14 mouse cellular contexts compared by ENCODE assay signal in the genomic region with DNA sequence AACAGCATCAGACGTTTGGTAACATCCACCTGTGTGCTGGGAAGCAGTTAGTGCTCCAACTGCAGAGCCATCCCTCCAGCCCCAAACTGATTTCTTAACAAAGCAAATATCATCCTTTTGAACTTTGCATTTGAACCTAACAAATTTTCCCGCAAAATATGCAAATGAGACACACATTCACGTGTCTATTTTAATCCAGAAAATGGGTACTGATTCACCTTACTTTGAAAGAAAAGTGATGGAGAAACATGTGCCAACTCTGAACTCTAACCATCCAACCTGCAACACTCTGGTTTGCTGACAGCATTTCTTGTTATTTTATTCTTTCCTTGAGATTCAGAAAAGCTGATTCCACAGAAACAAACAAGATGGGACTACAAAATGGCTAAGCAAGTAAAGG. TPM values are rescaled to one million over a fixed set of nuclear protein-coding genes. Genes with fewer than 3 reads are reported as not detected.
DNase-seq lines count a peak whose midpoint lies in the region; ATAC-seq lines count a peak whose summit lies in the region.
"Had no signal": no experiment of that assay in that cellular context is flagged by ENCODE, and none has a peak within 500 bp of the region (broad histone marks: within the 10 kb centered on the region; RNA-seq: fewer than 3 reads in every experiment).

No protein-coding gene starts in this region.

- no peak for DNase-seq in heart, adult 18-20 months
- no peak for DNase-seq in kidney, postnatal 14 days
- DNase-seq in thymus, postnatal 0 days (ENCODE audit: low spot score), result peak; percentile 26
- no peak for DNase-seq in thymus, adult 18-20 months
- no peak for DNase-seq in right cerebral cortex, adult 18-20 months
- DNase-seq in forebrain, embryonic 10.5 days (ENCODE audit: extremely low spot score, low spot score), result no peak
- DNase-seq: adrenal gland, postnatal 14 days; cerebellum, adult 2 months; gastrocnemius, postnatal 10 days; kidney, adult 11 months had no signal

- H3K27me3 ChIP-seq in heart, embryonic 12.5 days (replicated peaks), result no peaks in the 10 kb centered on the region
- H3K27me3 ChIP-seq in kidney, embryonic 15.5 days, result no peaks in the 10 kb centered on the region
- no peaks in the 10 kb centered on the region for H3K27me3 ChIP-seq in forebrain, embryonic 10.5 days (ENCODE audit: poor library complexity, severe bottlenecking)
- H3K27me3 ChIP-seq: forebrain, embryonic 13.5 days; limb, embryonic 15.5 days had no signal

- H3K36me3 ChIP-seq in heart, embryonic 12.5 days, result no peaks in the 10 kb centered on the region
- H3K36me3 ChIP-seq in kidney, embryonic 15.5 days, result no peaks in the 10 kb centered on the region
- H3K36me3 ChIP-seq in forebrain, embryonic 10.5 days (replicated peaks), result no peaks in the 10 kb centered on the region
- H3K36me3 ChIP-seq: limb, embryonic 15.5 days had no signal

- H3K9ac ChIP-seq in heart, embryonic 12.5 days, result no peak overlapping the region
- H3K9ac ChIP-seq in kidney, embryonic 15.5 days, result no peak overlapping the region
- H3K9ac ChIP-seq: limb, embryonic 15.5 days had no signal

- H3K27ac ChIP-seq in heart, embryonic 12.5 days (ENCODE audit: poor library complexity, severe bottlenecking), result no peak overlapping the region
- no peak overlapping the region for H3K27ac ChIP-seq in kidney, embryonic 15.5 days
- no peak overlapping the region for H3K27ac ChIP-seq in forebrain, embryonic 10.5 days
- H3K27ac ChIP-seq: limb, embryonic 15.5 days had no signal

- no peak for ATAC-seq in heart, embryonic 12.5 days (ENCODE audit: insufficient number of reproducible peaks, low FRiP score)
- no peak for ATAC-seq in kidney, embryonic 15.5 days (replicated peaks; ENCODE audit: low FRiP score)

- 69% methylated on average over 3 of the region's 3 CpGs for WGBS in heart, embryonic 12.5 days
- WGBS in kidney, embryonic 15.5 days, result 76% methylated on average over 3 of the region's 3 CpGs
- WGBS in forebrain, embryonic 10.5 days, result 76% methylated on average over 3 of the region's 3 CpGs

- H3K4me2 ChIP-seq in heart, embryonic 12.5 days, result peak overlapping the region; percentile 87; the same call in 1 of the 2 replicates
- peak overlapping the region; percentile 72 for H3K4me2 ChIP-seq in kidney, embryonic 15.5 days

- H3K9me3 ChIP-seq in heart, embryonic 12.5 days (replicated peaks), result no peaks in the 10 kb centered on the region
- H3K9me3 ChIP-seq in kidney, embryonic 15.5 days (replicated peaks), result no peaks in the 10 kb centered on the region
- H3K9me3 ChIP-seq in forebrain, embryonic 10.5 days, result no peaks in the 10 kb centered on the region
- H3K9me3 ChIP-seq: forebrain, embryonic 13.5 days; limb, embryonic 15.5 days had no signal

- H3K4me3 ChIP-seq in heart, embryonic 12.5 days, result no peak overlapping the region
- no peak overlapping the region for H3K4me3 ChIP-seq in kidney, embryonic 15.5 days (replicated peaks)
- H3K4me3 ChIP-seq in forebrain, embryonic 10.5 days, result no peak overlapping the region

- peaks cover 37% of the 10 kb centered on the region for H3K4me1 ChIP-seq in heart, embryonic 12.5 days (replicated peaks)
- peaks cover 30% of the 10 kb centered on the region for H3K4me1 ChIP-seq in kidney, embryonic 15.5 days
- H3K4me1 ChIP-seq in forebrain, embryonic 10.5 days, result peaks cover 71% of the 10 kb centered on the region

RNA-seq across cellular contexts. Expression of a gene that starts 36.0 kb away (rescaled TPM):
- 2.6 and 3.0 TPM in 2 replicates for polyA plus RNA-seq in heart, embryonic 12.5 days (2016; fragmentation: Nextera tagmentation; extraction: Ambion mirVana)
- total RNA-seq in heart, adult 18-20 months (2021), result 1 to 10 TPM; 2.3 to 2.9 TPM
- 6.2 and 7.8 TPM in 2 replicates for polyA plus RNA-seq in kidney, embryonic 15.5 days (2015; fragmentation: Nextera tagmentation; extraction: Ambion mirVana)
- polyA plus RNA-seq in thymus, postnatal 0 days (2015; fragmentation: Nextera tagmentation; extraction: Ambion mirVana), result 1.7 and 2.6 TPM in 2 replicates
- polyA plus RNA-seq in forebrain, embryonic 10.5 days (2016; fragmentation: Nextera tagmentation; extraction: Ambion mirVana), result 5.6 TPM in 2 replicates
